Comparison of ENCODE assay signal across 12 mouse cellular contexts in the genomic region with DNA sequence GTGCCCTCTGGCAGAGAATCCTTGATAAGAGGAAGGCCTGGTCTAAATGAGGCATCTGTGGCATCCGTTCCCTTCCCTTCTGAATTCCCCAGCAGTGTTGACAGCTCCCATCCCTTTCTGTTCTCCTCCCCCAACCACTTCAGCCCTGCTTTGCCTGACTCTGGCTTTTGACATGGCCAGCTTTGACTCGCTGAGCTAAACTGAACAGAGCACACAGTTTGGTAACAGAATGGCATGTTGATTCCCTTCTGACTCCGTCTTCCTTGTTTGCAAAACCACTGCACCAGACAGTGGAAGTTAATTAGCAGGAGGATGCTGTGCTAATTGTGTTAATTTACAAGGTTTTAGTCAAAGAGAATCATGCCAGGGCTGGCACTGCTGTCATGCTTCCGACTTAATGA.
DNase-seq lines count a peak whose midpoint lies in the region; ATAC-seq lines count a peak whose summit lies in the region.
"Had no signal": no experiment of that assay in that cellular context is flagged by ENCODE, and none has a peak within 500 bp of the region (broad histone marks: within the 10 kb centered on the region; RNA-seq: fewer than 3 reads in every experiment).

No protein-coding gene starts in this region.

- no peak overlapping the region for H3K4me3 ChIP-seq in neural tube, embryonic 13.5 days
- H3K4me3 ChIP-seq in neural tube, embryonic 15.5 days (replicated peaks): no peak overlapping the region
- H3K4me3 ChIP-seq in hindbrain, embryonic 13.5 days: no peak overlapping the region
- H3K4me3 ChIP-seq: lung, embryonic 15.5 days; neural tube, embryonic 12.5 days had no signal

- peaks cover 16% of the 10 kb centered on the region for H3K4me1 ChIP-seq in neural tube, embryonic 13.5 days (replicated peaks)
- H3K4me1 ChIP-seq in neural tube, embryonic 15.5 days: peaks cover 10% of the 10 kb centered on the region
- peaks cover 23% of the 10 kb centered on the region for H3K4me1 ChIP-seq in hindbrain, embryonic 13.5 days (replicated peaks)
- H3K4me1 ChIP-seq: lung, embryonic 15.5 days had no signal

- H3K27me3 ChIP-seq in neural tube, embryonic 13.5 days: no peaks in the 10 kb centered on the region
- H3K27me3 ChIP-seq in neural tube, embryonic 15.5 days (replicated peaks): no peaks in the 10 kb centered on the region
- H3K27me3 ChIP-seq in hindbrain, embryonic 13.5 days: no peaks in the 10 kb centered on the region
- H3K27me3 ChIP-seq: lung, embryonic 15.5 days; neural tube, embryonic 12.5 days had no signal

- 18% methylated on average over 4 of the region's 4 CpGs for WGBS in neural tube, embryonic 13.5 days
- 24% methylated on average over 4 of the region's 4 CpGs for WGBS in neural tube, embryonic 15.5 days
- 21% methylated on average over 4 of the region's 4 CpGs for WGBS in hindbrain, embryonic 13.5 days

- H3K4me2 ChIP-seq in neural tube, embryonic 13.5 days: 0 out of 2 replicates have a peak overlapping the region, but pooled peaks have one; percentile 4
- no peak overlapping the region; the same call in 1 of the 2 replicates for H3K4me2 ChIP-seq in neural tube, embryonic 15.5 days
- no peak overlapping the region for H3K4me2 ChIP-seq in hindbrain, embryonic 13.5 days
- H3K4me2 ChIP-seq: lung, embryonic 15.5 days; neural tube, embryonic 12.5 days had no signal

- no peak overlapping the region for H3K9ac ChIP-seq in neural tube, embryonic 13.5 days
- no peak overlapping the region for H3K9ac ChIP-seq in neural tube, embryonic 15.5 days (replicated peaks)
- no peak overlapping the region for H3K9ac ChIP-seq in hindbrain, embryonic 13.5 days
- H3K9ac ChIP-seq: lung, embryonic 15.5 days; neural tube, embryonic 12.5 days had no signal

- intact Hi-C loops in left cerebral cortex, postnatal 25 days (cut with DNase I): no loop called here

- no peaks in the 10 kb centered on the region for H3K9me3 ChIP-seq in neural tube, embryonic 13.5 days
- H3K9me3 ChIP-seq in neural tube, embryonic 15.5 days (replicated peaks): no peaks in the 10 kb centered on the region
- H3K9me3 ChIP-seq in hindbrain, embryonic 13.5 days: no peaks in the 10 kb centered on the region
- H3K9me3 ChIP-seq: lung, embryonic 15.5 days; neural tube, embryonic 12.5 days had no signal

- H3K27ac ChIP-seq in neural tube, embryonic 13.5 days (replicated peaks): no peak overlapping the region
- no peak overlapping the region for H3K27ac ChIP-seq in neural tube, embryonic 15.5 days (replicated peaks)
- peak overlapping the region; percentile 46; the same call in 1 of the 2 replicates for H3K27ac ChIP-seq in hindbrain, embryonic 13.5 days
- H3K27ac ChIP-seq: lung, embryonic 15.5 days; neural tube, embryonic 12.5 days had no signal

- 0 out of 2 replicates have a peak, but pooled peaks have one; percentile 59 for ATAC-seq in neural tube, embryonic 13.5 days (ENCODE audit: low read depth)
- no peak; the same call in 1 of the 2 replicates for ATAC-seq in neural tube, embryonic 15.5 days (ENCODE audit: low FRiP score)
- peak; percentile 34; the same call in 1 of the 2 replicates for ATAC-seq in hindbrain, embryonic 13.5 days (ENCODE audit: low FRiP score)
- ATAC-seq: CD4-positive, CD25-positive, alpha-beta regulatory T cell, adult 4 months had no signal

- DNase-seq in heart, adult 9 months (ENCODE audit: low spot score in 2 of 2): peak; percentile 48 to 58
- peak; percentile 48 for DNase-seq in yolk sac, embryonic 10.5 days (ENCODE audit: low spot score)
- no peak for DNase-seq in left cerebral cortex, postnatal 25 days (ENCODE audit: low spot score in 2 of 2)
- DNase-seq in layer of hippocampus, postnatal 10 days (ENCODE audit: low spot score in 2 of 2): no peak
- DNase-seq in spleen, postnatal 14 days (ENCODE audit: low spot score in 2 of 2): no peak
- DNase-seq: kidney, adult 8-10 months had no signal

- H3K36me3 ChIP-seq in neural tube, embryonic 13.5 days: peaks cover 25% of the 10 kb centered on the region
- H3K36me3 ChIP-seq in neural tube, embryonic 15.5 days: peaks cover 10% of the 10 kb centered on the region
- H3K36me3 ChIP-seq in hindbrain, embryonic 13.5 days: peaks cover 21% of the 10 kb centered on the region

Comparison
In these comparisons a context has a peak if more than half of its experiments do, and no peak if none do; other contexts are left out.
1. DNase-seq: peak in heart, adult 9 months (2 of 2) and yolk sac, embryonic 10.5 days (single experiment); none in left cerebral cortex, postnatal 25 days (0 of 2), layer of hippocampus, postnatal 10 days (0 of 2) and spleen, postnatal 14 days (0 of 2).